Mouse (Mus musculus): ENCODE measurements around the gene Supt4a. TPM values are rescaled to one million over a fixed set of nuclear protein-coding genes. Genes with fewer than 3 reads are reported as not detected.
A peak's percentile ranks its signal among the peaks of the same experiment; 100 is the strongest.

Gene Supt4a
- polyA plus RNA-seq (2012; rRNA removed): 83.7 and 91.5 TPM in 2 replicates

DNA sequence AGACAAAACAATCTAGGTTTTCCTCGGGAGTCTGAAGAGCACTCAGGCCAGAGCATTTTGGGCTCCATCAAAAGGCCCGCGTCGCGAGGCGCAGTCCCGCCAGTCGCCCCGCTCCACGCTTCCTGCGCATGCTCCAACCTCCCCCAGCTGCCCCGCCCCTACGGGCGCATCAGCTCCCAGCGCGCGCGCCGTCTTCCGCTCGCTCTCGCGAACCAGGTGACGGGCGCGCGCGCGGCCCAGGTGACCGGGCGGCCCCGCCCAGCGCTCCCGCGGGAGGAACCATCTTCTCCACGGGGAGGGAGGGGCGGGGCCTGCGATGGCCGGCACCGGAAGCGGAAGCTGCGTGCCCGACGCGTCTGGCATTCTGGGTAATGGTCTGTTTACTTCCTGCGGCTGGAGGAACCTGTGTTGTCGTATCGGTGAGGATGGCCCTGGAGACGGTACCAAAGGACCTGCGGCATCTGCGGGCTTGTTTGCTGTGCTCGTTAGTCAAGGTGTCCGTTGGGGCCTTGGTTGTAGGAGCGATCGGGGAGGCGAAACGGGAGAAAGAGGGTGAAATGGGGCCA lies at the start of gene Supt4a:
TSS of gene Supt4a (plus strand) at position 378 of the 566 bp plus-strand sequence.
- peak; percentile 62 for DNase-seq (ENCODE audit: low read depth)

DNA sequence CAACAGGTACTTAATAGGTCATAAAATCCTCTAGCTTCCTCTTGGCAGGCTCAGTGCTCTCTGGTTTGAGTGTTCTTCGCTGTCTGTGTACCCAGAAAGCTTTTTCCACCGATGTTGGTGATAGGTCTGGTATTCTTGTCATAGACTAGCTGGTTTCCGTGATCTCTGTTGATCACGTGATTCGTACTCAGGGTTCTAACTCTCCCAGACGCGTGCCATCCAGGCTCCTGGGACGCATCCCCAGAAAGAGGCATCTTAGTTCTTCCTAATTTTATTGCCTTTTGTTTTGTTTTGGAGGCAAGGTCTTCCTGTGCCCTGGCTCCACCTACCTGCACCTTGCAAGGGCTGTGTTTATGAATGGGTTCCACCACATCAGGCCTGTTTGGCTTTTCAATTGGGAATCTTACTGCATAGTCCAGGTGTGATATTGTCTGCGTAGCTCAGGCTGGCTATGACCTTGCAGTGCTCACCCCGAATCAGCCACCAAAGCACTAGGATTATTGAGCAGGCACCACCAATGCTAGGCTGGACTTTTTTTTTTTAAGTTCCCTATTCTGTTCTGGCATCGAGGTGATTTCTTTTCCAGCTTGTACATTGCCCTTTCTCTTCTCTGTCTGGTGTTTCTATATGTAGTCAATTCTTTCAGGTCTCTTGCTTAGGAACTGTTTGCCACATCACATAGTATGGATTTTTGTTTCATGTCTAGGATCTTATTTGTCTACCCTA lies 48.7 kb upstream of the Supt4a start:
- DNase-seq (ENCODE audit: low read depth): no peak

DNA sequence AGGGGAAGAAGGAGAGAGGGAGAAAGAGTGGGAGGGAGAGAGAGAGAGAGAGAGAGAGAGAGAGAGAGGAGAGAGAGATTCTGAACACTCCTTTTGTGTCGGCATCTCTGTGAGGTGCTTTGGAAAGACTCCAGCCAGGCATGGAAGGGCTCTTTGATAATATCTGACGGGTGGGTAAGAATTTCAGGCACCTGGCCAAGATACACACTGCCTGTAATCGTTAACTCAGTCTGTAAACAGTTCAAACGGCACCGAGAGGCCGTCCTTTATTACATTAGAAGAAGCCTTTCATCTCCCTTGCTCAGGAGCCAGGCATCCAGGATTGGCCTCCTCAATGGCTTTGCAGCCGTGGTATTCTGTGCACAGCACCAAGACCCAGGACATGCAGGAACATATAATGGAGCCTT lies 47.9 kb upstream of the Supt4a start:
- no peak for DNase-seq (ENCODE audit: low read depth)

DNA sequence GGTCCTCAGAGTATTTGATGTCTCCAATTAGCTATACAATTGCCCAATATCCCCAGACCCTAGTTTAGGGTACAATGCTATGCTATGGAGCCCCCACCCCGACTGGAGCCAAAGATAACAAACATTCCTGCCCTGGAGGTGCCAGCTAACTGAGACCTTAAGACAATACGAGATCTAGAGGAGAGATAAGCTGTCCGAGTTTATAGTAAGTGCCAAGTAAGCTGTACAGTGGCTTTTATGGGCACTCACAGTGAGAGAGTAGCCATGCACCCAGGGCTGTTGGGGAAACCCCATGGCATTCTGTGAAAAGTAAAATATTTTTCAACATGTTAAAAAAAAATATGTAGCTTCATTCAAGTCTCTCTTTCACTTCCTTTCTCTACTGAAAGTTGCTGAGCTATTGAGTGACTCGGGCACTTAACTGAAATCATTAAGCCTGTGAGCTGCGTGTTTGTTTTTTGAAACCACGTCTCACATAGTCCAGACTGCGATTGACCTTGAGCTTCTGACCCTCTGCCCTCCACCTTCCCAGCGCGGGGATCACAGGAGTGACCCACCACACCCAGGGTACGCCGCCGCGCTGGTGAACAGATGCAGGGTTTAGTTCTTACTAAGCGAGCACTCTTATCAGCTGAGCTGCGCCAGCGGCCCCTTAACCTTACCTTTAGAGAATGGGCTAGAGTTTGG lies 47.2 kb upstream of the Supt4a start:
- DNase-seq (ENCODE audit: low read depth): no peak

DNA sequence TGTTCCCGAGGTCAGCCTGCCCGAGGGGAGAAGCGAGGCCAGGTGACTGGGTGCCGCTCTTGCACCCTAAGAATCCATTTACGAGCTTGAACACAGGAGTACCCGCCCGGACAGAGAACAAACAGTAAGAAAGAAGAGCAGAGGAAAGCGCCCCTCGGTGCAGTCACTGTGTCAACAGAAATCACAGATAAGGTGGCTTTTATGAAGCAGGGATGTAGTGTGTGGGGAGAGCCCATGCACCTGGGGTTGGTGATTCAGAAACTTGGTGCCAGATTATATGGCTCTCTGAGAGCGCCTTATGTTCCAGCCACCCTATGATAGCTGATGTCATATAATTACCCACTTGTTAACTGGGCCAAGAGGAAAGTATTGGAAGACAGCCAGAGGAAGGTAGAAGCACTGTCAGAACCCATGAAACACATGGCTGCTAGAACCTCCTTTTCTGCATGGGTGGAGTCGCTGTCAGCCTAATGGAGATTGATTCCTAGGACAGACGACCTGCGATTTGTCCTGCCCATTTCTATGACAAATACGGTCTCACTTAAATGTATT lies 40.1 kb upstream of the Supt4a start:
- DNase-seq (ENCODE audit: low read depth): no peak

DNA sequence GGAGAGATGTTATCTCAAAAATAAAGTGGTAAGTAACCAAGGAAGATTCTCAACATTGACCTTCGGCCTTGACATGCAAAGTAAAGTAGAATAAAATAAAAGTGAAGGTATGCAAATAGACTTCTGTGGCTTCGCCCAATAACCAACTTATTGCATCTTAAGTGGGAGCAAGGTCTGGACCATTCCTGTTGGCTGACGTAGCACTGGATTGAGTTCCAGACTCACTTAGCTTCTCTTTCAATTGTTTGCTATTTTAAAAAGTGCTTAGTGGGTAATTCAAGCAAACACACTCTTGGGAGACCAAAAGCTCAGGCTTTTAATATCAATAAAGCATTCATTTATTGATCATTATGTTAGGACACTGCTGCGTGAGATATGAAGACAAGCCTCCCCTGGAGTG lies 39.2 kb upstream of the Supt4a start:
- DNase-seq (ENCODE audit: low read depth): no peak

DNA sequence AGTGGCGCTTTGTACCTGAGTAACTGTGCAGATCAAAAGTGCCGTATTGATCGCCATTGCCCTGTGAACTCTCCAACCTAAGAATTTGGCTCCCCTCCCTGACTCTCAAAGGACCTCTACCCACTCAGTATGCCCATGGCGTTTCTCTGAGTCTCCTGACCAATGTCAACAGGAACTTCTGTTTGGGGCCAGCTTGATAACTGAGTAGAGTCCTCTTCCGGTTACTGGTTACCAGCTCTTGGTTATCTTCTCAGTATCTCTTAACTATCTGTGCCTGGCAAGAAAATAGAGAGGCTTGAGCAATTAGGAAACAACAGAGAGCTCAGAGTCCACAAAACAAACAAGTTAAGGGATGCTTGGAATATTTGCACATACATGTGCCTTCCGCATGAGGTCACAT lies 36.2 kb upstream of the Supt4a start:
- no peak for DNase-seq (ENCODE audit: low read depth)

DNA sequence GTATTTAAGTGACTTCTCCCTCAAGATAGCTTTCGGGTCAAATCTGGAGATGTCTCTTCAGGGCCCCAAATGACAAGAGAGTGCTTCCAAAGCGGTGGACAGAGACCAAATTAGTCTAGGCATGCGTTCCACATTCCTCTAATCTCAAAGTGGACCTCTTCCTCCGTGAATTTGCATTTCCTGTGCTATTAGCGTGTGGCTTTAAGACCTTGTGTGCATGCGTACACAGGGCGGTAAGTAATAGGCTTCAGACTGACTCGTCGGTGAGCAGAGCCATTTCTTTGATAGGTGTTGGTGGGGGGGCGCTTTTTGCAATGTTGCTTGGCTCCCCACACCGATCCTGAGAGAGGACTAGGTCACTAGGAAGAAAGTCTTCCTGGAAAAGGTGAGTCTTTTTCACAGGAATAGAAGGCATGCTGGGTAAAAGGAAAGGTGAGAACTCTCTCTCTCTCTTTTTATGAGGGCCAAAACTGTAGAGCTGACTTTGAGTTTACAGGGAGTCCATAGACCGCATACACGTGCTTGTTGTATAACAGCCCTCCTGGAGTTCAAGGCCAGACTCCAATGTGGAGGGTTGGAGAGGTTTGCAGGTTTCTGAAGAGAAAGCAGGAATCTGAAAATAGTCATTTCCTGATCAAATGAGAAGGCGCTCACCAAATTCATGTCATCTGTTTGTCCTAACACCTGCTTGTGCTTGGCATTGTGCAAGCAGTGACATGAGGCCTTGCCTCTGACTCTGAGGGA lies 35.3 kb upstream of the Supt4a start:
- no peak for DNase-seq (ENCODE audit: low read depth)

DNA sequence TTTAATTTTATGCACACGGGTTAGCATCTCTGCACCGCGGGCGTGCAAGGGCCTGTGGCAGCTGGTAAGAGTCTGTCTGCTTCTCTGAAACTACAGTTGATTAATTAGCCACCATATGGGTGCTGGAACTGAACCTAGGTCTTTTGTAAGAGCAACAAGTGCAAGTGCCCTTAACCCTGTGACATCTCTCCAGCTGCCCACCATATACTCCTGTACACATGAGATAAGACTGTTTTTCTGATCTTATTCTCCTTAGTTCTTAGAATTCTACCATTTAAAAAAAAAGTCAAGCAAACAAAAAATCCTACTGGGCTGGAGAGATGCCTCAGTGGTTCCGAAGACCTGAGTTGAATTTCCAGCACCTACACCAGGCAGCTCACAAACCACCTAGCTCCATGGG lies 33.7 kb upstream of the Supt4a start:
- DNase-seq (ENCODE audit: low read depth): no peak

DNA sequence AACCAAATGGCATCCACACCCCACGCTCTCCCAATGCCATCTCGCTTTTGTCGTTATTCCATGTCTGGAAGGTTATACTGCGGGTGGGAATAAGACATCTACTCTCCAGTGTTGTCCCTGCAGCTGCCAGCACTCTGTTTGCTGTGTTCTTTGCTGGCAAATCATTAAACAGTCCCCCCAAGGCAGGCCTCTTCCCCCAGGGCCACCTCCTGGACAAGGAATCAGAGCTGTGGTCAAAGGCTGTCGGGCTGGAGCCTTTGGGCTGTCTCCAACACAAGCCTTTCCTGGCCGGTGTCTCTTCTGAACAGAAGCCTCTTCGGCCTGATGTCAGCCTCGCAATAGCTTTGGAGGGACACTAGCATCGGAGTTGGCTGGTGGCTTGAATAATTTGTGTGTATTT lies 33.1 kb upstream of the Supt4a start:
- no peak for DNase-seq (ENCODE audit: low read depth)

DNA sequence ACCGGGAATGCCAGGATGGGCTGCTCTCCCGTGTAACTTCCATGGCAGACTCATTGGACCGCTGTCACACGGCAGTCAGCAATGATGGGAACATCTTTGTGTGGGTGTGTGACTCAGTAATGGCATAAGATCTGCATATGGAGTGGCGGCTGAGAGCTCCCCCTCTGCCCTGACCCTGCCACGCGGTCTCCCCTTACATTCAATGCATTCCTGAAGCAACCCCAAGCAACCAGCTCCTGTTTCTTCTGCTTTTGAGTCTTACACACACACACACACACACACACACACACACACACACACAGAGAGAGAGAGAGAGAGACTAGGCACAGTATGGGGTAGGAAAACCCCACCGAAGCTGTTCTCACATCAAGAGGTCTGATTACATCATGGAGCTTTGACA lies 29.8 kb upstream of the Supt4a start:
- DNase-seq (ENCODE audit: low read depth): no peak

DNA sequence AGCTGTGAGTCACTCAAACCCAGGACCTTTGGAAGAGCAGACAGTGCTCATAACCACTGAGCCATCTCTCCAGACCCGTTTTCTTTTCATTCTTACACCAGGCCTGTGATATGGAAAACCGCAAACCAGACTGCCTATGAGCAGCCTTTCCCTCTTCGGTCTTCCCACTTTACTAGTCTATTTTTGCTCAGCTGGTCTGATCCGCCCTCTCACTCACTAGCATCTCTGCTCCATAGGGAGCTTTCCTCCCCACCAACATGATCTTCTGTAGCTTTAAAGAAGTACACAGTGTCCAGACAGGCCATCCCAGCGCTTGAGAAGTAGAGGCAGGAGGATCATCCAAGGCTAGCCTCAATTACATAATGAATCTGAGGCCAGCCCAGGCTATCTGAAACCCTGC lies 28.4 kb upstream of the Supt4a start:
- DNase-seq (ENCODE audit: low read depth): no peak

DNA sequence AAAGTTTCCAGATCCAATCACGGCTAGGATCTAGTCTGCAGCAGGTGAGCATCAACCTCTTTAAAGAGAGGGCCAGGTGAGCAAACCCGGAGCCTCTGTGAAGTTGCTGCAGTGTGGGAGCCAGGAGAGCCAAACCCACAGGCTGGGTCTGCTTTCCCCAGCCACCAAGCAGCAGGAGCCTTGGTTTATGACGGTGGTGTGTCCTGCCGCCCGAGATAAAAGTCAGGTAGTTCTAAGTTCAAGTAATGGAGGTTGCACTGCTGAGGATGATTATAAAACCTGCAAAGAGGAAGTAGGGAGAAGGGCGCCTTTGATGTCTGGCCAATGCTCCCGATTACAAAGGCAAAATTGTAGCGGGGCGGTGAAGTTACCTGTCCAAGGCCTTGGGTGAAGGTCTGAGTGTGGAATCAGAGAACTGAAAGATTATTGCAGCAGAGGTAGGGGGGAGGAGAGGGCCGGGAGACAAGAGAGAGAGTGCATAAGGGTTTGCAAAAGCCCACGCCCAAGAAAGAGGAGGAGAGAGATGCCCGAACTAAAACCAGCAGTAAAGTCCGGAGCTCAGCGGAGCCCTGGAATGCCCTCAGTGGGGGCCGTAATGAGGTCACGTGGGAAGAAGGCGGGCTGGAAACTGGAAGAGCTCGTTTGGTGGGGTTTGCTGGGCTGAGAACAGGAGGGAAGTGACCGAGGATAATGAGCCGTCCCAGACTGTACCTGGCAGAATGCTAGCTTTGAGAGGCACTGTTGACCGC lies 27.7 kb upstream of the Supt4a start:
- DNase-seq (ENCODE audit: low read depth): peak; percentile 75

DNA sequence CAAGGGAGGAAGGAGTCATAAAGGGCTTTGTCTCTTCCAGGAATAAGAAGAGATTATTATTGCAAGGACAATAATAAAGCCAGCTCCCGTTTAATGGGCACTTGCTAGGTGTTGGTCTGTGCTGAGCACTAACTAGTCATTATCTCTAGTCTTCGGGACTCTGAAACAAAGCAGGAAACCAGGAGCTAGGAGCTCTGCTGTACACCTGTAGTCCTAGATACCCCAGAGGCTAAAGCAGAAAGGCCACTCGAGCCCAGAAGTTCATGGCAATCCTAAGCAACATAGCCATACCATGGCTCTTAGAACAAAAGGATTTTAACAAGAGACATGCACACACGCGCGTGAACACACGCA lies 27.1 kb upstream of the Supt4a start:
- DNase-seq (ENCODE audit: low read depth): no peak

DNA sequence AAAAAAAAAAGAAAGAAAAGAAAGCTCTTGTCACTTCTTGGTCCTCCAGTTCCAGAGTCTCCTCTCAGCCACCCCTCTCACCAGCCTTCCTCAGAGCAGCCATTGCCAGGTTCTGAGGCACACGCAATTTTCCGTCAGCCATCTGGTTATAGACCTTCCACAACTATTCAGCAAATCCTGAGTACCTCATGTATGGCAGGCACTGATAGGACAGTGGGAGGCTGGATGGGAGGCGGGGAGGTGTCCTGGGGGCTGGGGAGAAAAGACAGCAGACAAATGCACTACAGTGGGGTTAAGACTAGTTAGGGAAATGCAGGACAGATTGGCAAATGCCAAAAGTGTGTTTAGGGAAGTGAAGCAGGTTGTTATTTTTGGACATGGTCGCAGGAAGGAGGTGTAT lies 25.2 kb upstream of the Supt4a start:
- DNase-seq (ENCODE audit: low read depth): no peak

DNA sequence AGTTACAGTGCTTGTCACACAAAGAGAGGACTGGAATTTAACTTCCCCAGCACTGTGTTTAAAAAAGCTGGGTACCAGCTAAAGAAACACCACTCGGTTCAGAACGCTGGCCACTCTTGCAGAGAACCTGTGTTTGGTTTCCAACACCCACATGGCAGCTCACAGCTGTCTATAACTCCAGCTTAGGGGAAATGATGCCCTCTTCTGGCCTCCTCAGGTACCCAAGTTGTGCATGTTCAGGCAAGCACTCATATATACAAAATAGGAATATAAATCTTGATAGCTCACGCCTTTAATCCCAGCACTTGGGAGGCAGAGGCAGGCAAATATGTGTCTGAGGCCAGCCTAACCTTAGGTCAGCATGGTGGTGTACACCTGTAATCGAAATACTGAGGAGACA lies 21.4 kb upstream of the Supt4a start:
- DNase-seq (ENCODE audit: low read depth): no peak

DNA sequence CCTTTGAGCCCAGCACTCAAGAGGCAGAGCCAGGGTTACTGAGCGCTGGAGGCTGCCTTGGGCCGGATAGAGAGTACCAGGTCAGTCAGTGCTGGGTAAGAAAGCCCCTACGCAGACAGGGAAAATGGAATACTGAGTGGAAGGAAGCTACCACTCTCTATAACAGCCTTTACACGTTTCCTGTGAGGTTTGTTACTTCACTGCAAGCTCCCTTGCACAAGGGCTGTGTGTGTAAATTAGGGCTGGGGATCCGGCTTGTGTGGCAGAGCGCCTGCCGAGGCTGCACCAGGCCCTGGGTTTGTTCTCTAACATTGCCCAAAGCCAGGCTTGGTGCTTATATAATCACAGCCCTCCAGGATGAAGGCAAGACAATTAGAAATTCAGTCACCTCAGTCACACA lies 17.8 kb upstream of the Supt4a start:
- no peak for DNase-seq (ENCODE audit: low read depth)

DNA sequence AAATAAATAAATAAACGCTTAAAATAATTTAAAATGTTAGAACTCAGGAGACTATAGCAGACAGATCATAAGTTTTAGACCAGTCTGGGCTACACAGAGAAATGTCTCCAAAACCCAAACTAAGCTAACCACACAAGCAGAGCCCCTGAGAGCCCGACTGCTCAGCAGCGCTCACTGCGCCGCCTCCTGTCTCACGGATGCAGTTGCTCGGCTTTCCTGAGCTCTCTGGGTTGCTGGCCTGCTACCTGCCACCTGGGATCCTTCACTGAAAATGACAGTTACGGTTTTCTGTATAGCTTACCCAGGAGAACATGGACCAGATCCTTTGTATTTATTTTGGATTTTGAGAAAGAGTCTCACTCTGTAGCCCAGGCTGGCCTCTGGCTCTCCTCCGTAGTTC lies 17.0 kb upstream of the Supt4a start:
- DNase-seq (ENCODE audit: low read depth): no peak

DNA sequence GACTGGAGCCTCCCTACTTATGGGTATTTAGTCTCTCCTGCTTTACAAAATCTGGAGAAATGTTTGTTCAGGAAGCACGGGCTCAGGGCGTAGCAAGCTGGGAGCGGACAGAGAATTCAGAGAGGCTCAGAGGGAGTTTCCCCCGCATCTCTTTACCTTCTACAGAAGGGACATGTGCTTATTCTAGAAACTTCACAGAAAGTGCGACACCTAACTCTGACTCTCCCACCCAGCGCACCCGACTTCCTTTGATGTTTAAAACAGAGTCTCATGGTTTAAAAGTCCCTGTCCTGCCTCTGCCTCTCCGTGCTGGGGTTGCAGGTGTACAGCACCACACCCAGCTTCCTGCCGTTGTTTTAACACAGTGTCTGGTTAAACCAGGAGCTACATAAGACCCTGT lies 16.5 kb upstream of the Supt4a start:
- no peak for DNase-seq (ENCODE audit: low read depth)

DNA sequence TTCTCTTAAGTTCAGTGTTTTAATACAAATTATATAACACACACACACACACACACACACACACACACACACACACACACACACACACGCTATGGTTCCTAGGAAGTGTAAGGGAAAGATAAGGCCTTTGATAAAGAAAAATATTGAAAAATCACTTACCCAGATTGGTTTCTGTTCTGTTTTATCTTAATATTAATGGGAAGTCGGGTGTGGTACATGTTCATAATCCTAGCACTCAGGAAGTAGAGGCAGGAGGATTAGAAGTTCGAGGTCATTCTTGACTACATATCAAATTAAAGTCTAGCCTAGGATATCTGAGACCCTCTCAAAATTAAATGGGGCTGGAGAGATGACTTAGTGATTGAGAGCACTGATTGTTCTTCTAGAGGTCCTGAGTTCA lies 15.2 kb upstream of the Supt4a start:
- DNase-seq (ENCODE audit: low read depth): no peak

DNA sequence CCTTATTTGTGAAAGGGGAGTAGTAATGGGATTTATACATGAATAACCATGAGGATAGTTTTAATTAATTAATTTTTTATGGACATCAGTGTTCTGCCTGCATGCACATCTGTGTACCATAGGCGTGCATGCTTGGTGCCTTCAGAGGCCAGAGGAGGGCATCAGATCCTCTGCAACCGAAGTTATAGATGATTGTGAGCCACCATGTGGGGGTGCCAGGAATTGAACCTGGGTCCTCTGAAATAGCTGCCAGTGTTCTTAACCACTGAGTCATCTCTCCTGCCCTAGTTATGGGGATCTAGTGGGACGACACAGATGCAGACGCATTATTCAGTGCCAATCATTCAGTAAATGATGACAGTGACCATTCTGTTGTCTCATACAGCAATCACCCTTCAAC lies 14.5 kb upstream of the Supt4a start:
- no peak for DNase-seq (ENCODE audit: low read depth)

DNA sequence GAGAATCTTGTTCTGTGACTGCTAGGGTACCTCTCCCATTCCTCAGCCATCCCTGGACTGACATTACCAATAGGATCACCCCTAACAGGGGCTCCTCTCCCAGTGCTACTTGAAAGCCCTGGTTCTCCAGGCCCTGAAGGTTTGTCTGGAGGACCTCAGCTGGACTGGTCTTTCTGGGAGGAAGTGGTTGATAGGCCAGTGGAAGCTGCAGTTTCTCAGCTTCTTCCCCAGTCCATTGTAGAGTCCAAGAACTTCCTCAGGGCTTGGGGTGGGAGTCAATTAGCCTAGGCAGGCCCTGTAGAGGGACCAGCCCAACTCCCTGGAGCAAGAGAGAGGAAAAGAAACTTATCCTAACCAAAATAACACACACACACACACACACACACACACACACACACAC lies 11.8 kb upstream of the Supt4a start:
- no peak for DNase-seq (ENCODE audit: low read depth)
